Comparison of ENCODE assay signal across 8 mouse cellular contexts in genomic region chr6:120603454-120603853, GRCm38 (mm10).
DNase-seq lines count a peak whose midpoint lies in the region; ATAC-seq and TF ChIP-seq lines count a peak whose summit lies in the region.

No protein-coding gene starts in this region.

- H3K36me3 ChIP-seq in forebrain, embryonic 11.5 days (ENCODE audit: control insufficient read depth, insufficient read depth, low read length), result no peaks in the 10 kb centered on the region
- H3K36me3 ChIP-seq in forebrain, embryonic 13.5 days (ENCODE audit: poor library complexity, severe bottlenecking), result no peaks in the 10 kb centered on the region
- H3K36me3 ChIP-seq in spleen, adult 2 months (ENCODE audit: control insufficient read depth, insufficient read depth, low read length), result no peaks in the 10 kb centered on the region

- ATAC-seq in forebrain, embryonic 11.5 days (replicated peaks; ENCODE audit: low FRiP score), result no peak
- ATAC-seq in forebrain, embryonic 13.5 days, result no peak

- no peak overlapping the region for H3K9ac ChIP-seq in forebrain, embryonic 11.5 days (ENCODE audit: low read length)
- H3K9ac ChIP-seq in forebrain, embryonic 13.5 days, result no peak overlapping the region

- peaks cover 8% of the 10 kb centered on the region; the same call in 1 of the 2 replicates for H3K4me1 ChIP-seq in forebrain, embryonic 11.5 days (replicated peaks; ENCODE audit: control insufficient read depth, insufficient read depth, low read length)
- H3K4me1 ChIP-seq in forebrain, embryonic 13.5 days, result peaks cover 15% of the 10 kb centered on the region
- no peaks in the 10 kb centered on the region for H3K4me1 ChIP-seq in spleen, adult 2 months (ENCODE audit: control insufficient read depth, insufficient read depth, insufficient read length)

- no peaks in the 10 kb centered on the region; the same call in 1 of the 2 replicates for H3K27me3 ChIP-seq in forebrain, embryonic 11.5 days (ENCODE audit: control insufficient read depth, insufficient read depth, low read length)
- peaks cover 17% of the 10 kb centered on the region for H3K27me3 ChIP-seq in forebrain, embryonic 13.5 days
- no peaks in the 10 kb centered on the region for H3K27me3 ChIP-seq in spleen, adult 2 months (ENCODE audit: control insufficient read depth, insufficient read depth, low read length)

- peak; percentile 29; the same call in 1 of the 2 replicates for TF ChIP-seq CTCF in spleen, adult 2 months (IDR thresholded peaks at IDR 0.05; ENCODE audit: extremely low read depth, insufficient read depth, insufficient read length, insufficient replicate concordance)

- no peak overlapping the region for H3K27ac ChIP-seq in forebrain, embryonic 11.5 days (ENCODE audit: low read depth, low read length)
- H3K27ac ChIP-seq in forebrain, embryonic 13.5 days, result no peak overlapping the region
- H3K27ac ChIP-seq in spleen, adult 2 months (ENCODE audit: insufficient read depth, low read length), result peak overlapping the region; percentile 66; the same call in 1 of the 2 replicates

- H3K4me3 ChIP-seq in forebrain, embryonic 11.5 days (ENCODE audit: low read depth, low read length), result no peak overlapping the region
- no peak overlapping the region for H3K4me3 ChIP-seq in forebrain, embryonic 13.5 days
- no peak overlapping the region for H3K4me3 ChIP-seq in spleen, adult 2 months (ENCODE audit: extremely low read depth, insufficient read depth, insufficient read length)

- peak; percentile 66 for DNase-seq in forebrain, embryonic 11.5 days (ENCODE audit: low spot score)
- DNase-seq in urinary bladder, postnatal 14 days (ENCODE audit: low spot score), result peak; percentile 18
- no peak for DNase-seq in urinary bladder, postnatal 10 days (ENCODE audit: low spot score)
- DNase-seq in kidney, postnatal 4 days, result peak; percentile 49 to 65
- no peak for DNase-seq in spleen, adult 2 months (ENCODE audit: low read depth in 1 of 2, low spot score in 2 of 2)
- DNase-seq in left cerebral cortex, adult 8-10 months (ENCODE audit: low spot score in 2 of 2), result no peak
- DNase-seq in gastrocnemius, postnatal 25 days, result no peak

- WGBS in forebrain, embryonic 11.5 days, result 47% methylated on average over 2 of the region's 2 CpGs
- 47% methylated on average over 2 of the region's 2 CpGs for WGBS in forebrain, embryonic 13.5 days
- 57% methylated on average over 2 of the region's 2 CpGs for WGBS in spleen, adult 2 months

- no peak overlapping the region for H3K4me2 ChIP-seq in forebrain, embryonic 11.5 days (ENCODE audit: low read depth, low read length, severe bottlenecking)
- no peak overlapping the region for H3K4me2 ChIP-seq in forebrain, embryonic 13.5 days

- TF ChIP-seq POLR2A in spleen, adult 2 months (IDR thresholded peaks at IDR 0.05; ENCODE audit: low read depth, low read length), result no peak

- H3K9me3 ChIP-seq in forebrain, embryonic 11.5 days (ENCODE audit: control insufficient read depth, low read length), result no peaks in the 10 kb centered on the region
- H3K9me3 ChIP-seq in forebrain, embryonic 13.5 days (replicated peaks), result no peaks in the 10 kb centered on the region

Comparison
In these comparisons a context has a peak if more than half of its experiments do, and no peak if none do; other contexts are left out.
1. DNase-seq: peak in forebrain, embryonic 11.5 days (single experiment), urinary bladder, postnatal 14 days (single experiment) and kidney, postnatal 4 days (2 of 2); none in urinary bladder, postnatal 10 days (single experiment), spleen, adult 2 months (0 of 2), left cerebral cortex, adult 8-10 months (0 of 2) and gastrocnemius, postnatal 25 days (single experiment).